Mouse (Mus musculus): ENCODE results near the gene Hsdl1.

Gene Hsdl1

GRCm38 (mm10) chr8:119530937-119531336 lies 44.0 kb downstream of the Hsdl1 start:
- no peak for DNase-seq (ENCODE audit: low spot score in 2 of 2)

DNA sequence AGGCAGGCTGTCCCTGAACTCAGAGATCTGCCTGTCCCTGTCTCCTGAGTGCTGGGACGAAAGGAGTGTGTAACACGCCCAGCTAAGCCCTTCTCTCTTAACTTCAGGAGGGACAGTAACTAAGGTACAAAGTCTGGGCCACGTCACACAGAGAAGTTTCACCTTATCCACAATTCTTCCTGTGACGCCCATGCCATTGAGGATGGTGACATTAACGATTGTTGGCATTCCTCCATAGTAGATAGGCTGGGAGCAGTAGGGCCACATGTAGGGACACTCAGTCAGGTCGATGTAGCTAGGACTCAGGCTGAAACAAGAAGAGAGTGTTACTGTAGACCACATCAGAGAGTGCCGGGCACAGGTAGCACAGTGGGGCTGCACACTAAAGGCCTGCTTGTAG lies 46.2 kb downstream of the Hsdl1 start:
- DNase-seq (ENCODE audit: low spot score in 2 of 2), result no peak

DNA sequence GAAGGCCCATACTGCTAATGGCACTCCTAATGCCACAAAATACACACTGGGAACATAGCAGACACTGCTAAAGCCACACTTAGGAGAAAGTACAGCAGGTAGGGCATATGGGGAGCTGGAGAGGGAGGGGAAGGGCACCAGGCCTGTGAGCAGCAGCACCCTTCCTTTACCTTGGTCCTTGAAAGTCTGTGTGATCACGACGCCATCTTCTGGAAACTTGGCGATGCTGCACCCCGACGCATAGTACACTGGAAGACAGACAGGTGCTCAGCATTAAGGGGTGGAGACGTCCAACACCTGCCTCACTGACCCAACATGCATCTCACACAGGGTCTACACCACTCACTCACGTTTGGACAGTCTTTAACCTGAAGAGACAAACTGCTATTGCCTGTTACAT lies 54.9 kb downstream of the Hsdl1 start:
- DNase-seq (ENCODE audit: low spot score in 2 of 2), result no peak

DNA sequence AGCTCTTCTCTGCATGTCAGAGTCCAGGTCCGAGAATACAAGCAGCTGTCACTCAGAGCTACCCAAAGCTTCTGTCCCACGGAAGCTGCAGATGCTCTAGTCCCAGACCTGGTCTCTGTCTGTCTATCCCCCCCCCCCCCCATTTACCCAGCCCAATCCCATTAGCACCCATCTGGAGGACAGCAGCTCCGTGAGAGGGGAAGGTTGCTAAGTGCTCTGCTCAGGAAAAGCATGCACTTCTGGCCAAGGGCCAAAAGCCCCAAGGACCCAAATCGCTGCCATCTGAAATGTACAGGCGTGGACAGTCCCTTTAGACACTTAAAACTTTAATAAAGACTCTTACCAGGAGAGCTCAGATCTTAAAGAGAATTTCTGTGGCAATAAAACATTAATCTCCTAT lies 58.3 kb downstream of the Hsdl1 start:
- DNase-seq (ENCODE audit: low spot score in 2 of 2), result no peak

- no peak for DNase-seq (ENCODE audit: low spot score in 2 of 2)
These were observed 59.2 kb downstream of the Hsdl1 start for GRCm38 (mm10) chr8:119515767-119516166.

DNA sequence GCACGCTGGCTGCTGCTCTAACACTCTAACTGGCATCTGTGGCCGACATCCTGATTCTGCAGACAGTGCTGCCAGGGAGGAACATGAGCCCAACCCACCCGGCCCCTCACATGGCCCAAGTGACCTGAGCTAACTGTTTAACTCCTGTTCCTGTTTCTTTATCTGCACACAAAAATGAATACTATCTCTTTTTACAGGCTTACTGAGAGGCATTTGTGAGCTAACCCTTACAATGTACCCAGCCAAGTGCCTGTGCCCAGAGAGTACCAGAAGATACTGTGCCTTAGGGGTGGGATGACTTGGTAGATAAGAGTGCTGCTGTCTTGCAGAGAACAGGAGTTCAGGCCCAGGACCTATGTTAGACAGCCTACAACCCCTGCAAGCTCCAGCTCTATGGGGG lies 60.0 kb downstream of the Hsdl1 start:
- DNase-seq (ENCODE audit: low spot score in 2 of 2), result no peak

- DNase-seq (ENCODE audit: low spot score in 2 of 2), result no peak
These were observed 61.6 kb downstream of the Hsdl1 start for GRCm38 (mm10) chr8:119513405-119513804.

Data from frontal cortex, postnatal 14 days (tissue).